Mouse (Mus musculus) megakaryocyte, embryonic 14.5 days (primary cell): ENCODE data around the gene Leprot.

Experiments used
- FLI1 ChIP-seq: IDR thresholded peaks from 2 replicates; pipeline ENCODE4 v1.6.1; 2012; ENCODE audit warnings: low read length, inconsistent platforms, mixed read lengths
- GATA1 ChIP-seq: IDR thresholded peaks from 3 replicates; pipeline ENCODE4 v1.6.1; 2012; ENCODE audit warnings: mixed read lengths, low read length, inconsistent platforms, borderline replicate concordance

- TF ChIP-seq GATA1 (no peak), FLI1 (no peak)
These were observed 3.4 kb downstream of the Leprot start for GRCm38 (mm10) chr4:101650961-101651360.
